Mouse (Mus musculus) olfactory bulb, adult 2 months (tissue): ENCODE measurements around the gene Msmp.

ENCODE experiments used
- CTCF ChIP-seq: fragments of 200-500 bp; IDR thresholded peaks from 2 replicates; pipeline ENCODE4 v1.5.1; 2012; ENCODE audit warnings: low read depth, mild to moderate bottlenecking, low read length, moderate library complexity; ENCODE audit not compliant: insufficient read depth
- POLR2A ChIP-seq: fragments of 200-500 bp; IDR thresholded peaks from 2 replicates; pipeline ENCODE4 v1.6.1; 2012; ENCODE audit warnings: mild to moderate bottlenecking, low read depth, low read length, moderate library complexity; ENCODE audit not compliant: insufficient read depth

DNA sequence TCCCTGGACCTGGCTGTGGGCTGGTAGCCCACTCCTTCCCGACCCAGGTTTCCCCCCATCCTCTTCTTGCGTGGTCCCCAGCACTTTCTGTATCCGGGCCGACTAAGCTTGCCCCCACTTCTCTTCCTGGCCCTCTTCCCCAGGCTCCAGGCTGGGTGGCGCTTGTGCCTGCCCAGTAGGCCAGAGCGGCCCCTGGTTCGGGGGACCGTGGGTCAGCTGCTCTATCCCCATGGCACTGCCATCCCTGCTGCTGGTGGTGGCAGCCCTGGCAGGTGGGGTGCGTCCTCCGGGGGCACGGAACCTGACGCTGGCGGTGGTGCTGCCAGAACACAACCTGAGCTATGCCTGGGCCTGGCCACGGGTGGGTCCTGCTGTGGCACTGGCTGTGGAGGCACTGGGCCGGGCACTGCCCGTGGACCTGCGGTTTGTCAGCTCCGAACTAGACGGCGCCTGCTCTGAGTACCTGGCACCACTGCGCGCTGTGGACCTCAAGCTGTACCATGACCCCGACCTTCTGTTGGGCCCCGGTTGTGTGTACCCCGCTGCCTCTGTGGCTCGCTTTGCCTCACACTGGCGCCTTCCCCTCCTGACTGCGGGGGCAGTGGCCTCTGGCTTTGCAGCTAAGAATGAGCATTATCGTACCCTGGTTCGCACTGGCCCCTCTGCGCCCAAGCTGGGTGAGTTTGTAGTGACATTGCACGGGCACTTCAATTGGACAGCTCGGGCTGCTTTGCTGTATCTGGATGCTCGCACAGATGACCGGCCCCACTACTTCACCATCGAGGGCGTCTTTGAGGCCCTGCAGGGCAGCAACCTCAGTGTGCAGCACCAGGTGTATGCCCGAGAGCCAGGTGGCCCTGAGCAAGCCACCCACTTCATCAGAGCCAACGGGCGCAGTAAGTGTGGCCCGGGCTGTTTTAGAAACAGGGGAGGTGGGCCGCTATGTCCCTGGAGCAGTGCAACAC lies 47.9 kb upstream of the Msmp start:
- TF ChIP-seq CTCF, result no peak
- TF ChIP-seq POLR2A, result 0 out of 2 replicates have a peak, but pooled peaks have one; percentile 14
